Mouse (Mus musculus) G1E (cell line): ENCODE measurements around the gene Dao.

ENCODE experiments used
- CTCF ChIP-seq: IDR thresholded peaks from 2 replicates; pipeline ENCODE4 v1.5.1; 2012; ENCODE audit warnings: low read depth, low read length, inconsistent platforms, mixed read lengths
- GATA1 ChIP-seq: IDR thresholded peaks from 2 replicates; pipeline ENCODE4 v1.6.1; 2012; ENCODE audit warnings: borderline replicate concordance, low read length, inconsistent platforms, mixed read lengths
- TAL1 ChIP-seq: conservative IDR thresholded peaks from 2 replicates; pipeline ENCODE4 v1.6.1; 2012; ENCODE audit warnings: low read depth, low read length, inconsistent platforms, mixed read lengths

DNA sequence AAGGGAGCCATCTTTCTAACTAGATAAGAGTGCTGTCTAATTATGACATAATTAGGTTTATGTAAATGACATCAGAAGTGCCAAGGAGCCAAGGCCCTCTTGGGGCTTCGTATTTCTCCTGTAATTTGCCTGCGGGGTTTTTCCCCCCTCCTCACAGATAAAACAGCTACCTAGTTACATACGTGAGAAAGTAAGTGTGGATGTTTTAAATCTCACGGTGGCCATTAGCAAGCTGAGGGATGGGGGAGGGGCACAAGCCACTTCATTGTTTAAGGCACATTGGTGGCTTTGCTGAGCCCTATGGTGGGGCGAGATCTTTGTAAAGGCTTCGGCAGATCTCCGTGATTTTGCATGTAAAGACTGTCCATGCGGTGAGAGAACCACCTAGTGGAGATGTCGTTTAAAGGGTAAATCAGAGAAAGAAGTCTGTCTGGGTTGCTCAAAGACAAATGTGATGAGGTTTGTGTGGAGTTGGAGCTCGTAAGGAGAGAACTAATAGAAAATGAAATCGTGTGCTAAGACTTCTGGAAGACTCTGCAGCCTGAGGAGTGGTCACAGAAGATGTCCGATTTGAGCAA is 45.3 kb downstream of the Dao start:
- TF ChIP-seq CTCF = no peak
- TF ChIP-seq TAL1 = no peak
- TF ChIP-seq GATA1 = no peak
